Mouse (Mus musculus) Patski (cell line): ENCODE data around the gene Timm17b. TPM values are rescaled to one million over a fixed set of nuclear protein-coding genes. Genes with fewer than 3 reads are reported as not detected.
"Not testable (repeated sequence)": the region's sequence is repeated elsewhere in the genome, so short reads cannot be mapped to it uniquely, and the experiment has no call there.

Experiments
- ATAC-seq: fragments of 100-300 bp; one replicate; pipeline ENCODE4 v1.8.0; 2021
- CTCF ChIA-PET: fragments of 350-600 bp; sonication (Branson Sonifier 250); formaldehyde crosslinking; loops from one replicate; lab custom pipeline; 2022; ENCODE audit warnings: inconsistent platforms; lab: Charles Lee
- POLR2A ChIA-PET: fragments of 350-600 bp; sonication (Branson Sonifier 250); formaldehyde crosslinking; loops from one replicate; lab custom pipeline; 2022; ENCODE audit warnings: antibody characterized with exemption, inconsistent platforms; lab: Charles Lee
- DNase-seq: peaks from one replicate; pipeline ENCODE4 v3.0.0-alpha.2; 2011; ENCODE audit warnings: low read depth, low spot score
- H3K27me3 ChIP-seq: fragments of 371-371 bp; one replicate; pipeline ENCODE4 v1.5.1; 2021
- CTCF ChIP-seq: fragments of 100-300 bp; IDR thresholded peaks from one replicate; pipeline ENCODE4 v1.5.1; 2021
- in situ Hi-C: fragments of 300-500 bp; cut with MboI; formaldehyde crosslinking; loops from 3 replicates; pipeline ENCODE4 v1.11.1; 2018; ENCODE audit warnings: low pct_unique_long_range_greater_than_20kb, mixed read lengths
- polyA plus RNA-seq: library from polyadenylated mRNA; unstranded; gene quantifications from one replicate; pipeline ENCODE4 v1.2.3, GENCODE M21; 2021

Gene Timm17b
- polyA plus RNA-seq, 1 experiment from 2014 or later, result 57.1 TPM

DNA sequence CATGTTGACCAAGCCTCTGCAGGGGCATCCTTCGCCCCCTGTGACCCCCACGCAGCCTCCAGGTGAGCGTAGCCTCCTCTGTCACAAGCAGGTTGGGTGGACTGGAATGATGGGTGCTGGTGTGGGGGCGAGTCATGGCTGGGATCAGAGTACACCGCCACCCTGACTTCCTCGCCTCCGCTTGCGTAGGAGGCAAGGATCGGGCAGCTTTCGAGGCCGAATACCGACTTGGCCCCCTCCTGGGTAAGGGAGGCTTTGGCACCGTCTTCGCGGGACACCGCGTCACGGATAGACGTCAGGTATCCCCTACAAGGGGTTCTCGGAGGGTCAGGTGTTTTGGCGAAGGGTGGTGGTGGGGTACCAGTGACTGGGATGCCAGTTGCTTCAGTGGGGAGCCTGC is 20.7 kb upstream of the Timm17b start:
- DNase-seq, result no peak
- in situ Hi-C loops, result no loop called here
- ChIA-PET CTCF (no interaction called here), POLR2A (no interaction called here)
- peak; percentile 27 for ATAC-seq
- no peak for TF ChIP-seq CTCF
- H3K27me3 ChIP-seq, result peaks cover 6% of the 10 kb centered on the region

DNA sequence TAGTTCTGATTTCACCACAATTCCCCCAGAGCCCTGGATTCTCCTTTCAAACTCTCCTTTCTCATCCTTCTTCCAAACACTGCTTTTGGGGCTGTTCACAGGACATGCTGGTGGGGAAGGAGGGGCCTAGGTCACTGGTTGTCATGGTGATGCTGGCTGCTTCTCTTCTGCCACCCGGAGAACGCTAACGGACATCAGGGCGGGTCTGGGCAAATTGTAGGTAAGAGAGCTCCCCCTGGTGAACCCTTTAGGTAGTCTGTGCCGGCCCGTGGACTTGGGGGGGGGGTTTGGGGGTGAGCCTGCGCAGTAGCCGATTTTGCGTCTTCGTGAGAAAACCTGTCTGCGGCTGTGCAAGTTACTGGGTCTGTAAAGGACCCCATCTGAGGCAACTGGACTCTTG is 19.3 kb upstream of the Timm17b start:
- CTCF ChIA-PET, result no interaction called here

DNA sequence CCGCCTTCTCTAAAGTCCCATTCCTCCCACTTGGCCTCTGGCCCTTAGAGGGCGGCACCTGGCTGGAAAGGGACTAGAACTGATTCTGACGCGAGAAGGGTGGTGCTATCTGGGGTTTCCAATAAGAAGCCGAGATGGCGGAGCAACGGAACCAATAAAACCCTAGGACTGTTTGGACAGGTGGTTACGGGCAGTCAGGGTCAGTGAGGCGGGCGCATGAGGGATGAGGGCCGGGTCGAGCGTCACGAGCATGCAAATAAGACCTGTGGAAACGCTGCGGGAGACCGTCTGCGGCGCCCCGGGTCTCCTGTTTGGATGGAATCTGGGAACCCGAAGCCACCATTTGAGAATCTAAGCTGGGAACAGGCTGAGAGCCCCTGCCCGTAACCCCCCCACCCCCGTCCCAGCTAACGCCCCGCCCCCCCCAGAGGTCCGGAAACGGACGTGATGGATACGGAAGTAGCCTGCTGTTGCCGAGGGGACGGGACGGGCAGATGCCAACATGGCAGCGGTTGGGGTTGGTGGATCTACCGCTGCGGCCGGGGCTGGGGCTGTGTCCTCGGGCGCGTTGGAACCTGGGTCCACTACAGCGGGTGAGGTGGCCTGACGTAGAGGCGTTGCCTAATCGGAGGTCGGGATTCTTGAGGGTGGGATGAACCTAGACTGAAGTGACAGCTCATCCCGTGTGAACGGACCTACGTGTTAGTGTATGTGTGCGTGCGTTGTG is 15.2 kb upstream of the Timm17b start, which contains the start of gene Slc35a2:
Gene Slc35a2 (plus strand): TSS at position 188 of the 727 bp plus-strand sequence.
- ATAC-seq (peak; percentile 68), DNase-seq (no peak)
- no peak for TF ChIP-seq CTCF
- ChIA-PET CTCF (no interaction called here), POLR2A (interaction anchor here (2.3 kb wide), 1 partner anchor 15 kb away, joined by 7 read pairs; the partner anchor contains the start of genes Pqbp1 and Timm17b)
- in situ Hi-C loops, result no loop called here
- H3K27me3 ChIP-seq, result peaks cover 3% of the 10 kb centered on the region

More for the DNA sequence above, 19.3 kb upstream of the Timm17b start:
- POLR2A ChIA-PET, result interaction anchor here (1.1 kb wide), 1 partner anchor 50 kb away, joined by 3 read pairs; no protein-coding TSS in a partner anchor
- in situ Hi-C loops, result no loop called here
- peaks cover 6% of the 10 kb centered on the region for H3K27me3 ChIP-seq
- peak; percentile 32 for ATAC-seq
- DNase-seq, result no peak
- no peak for TF ChIP-seq CTCF

DNA sequence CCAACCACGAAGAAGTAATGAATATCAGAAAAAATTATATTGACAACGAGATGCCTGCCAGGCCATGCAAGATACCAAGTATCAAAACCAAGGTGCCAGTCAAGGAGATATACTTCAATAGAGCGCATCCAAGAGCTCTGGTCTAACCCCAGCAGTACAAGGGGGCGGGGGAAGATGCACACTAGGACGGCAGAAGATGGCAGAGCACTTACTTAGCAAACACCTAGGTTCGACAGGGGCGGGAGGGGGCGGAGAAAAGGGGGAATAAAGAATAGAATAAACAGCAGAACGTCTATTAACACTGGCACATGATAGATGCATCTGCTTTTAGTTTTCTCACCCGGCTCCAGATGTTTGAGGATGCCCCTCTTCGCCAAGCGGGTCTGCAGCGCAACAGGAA is 946 bp upstream of the Timm17b start:
- ATAC-seq (no peak), DNase-seq (no peak)
- no peak for TF ChIP-seq CTCF
- ChIA-PET CTCF (no interaction called here), POLR2A (interaction anchor here (1.1 to 1.7 kb wide), 2 partner anchors 14 to 44 kb away, joined by 3 to 7 read pairs; partner anchors contain the start of gene Slc35a2)
- no peaks in the 10 kb centered on the region for H3K27me3 ChIP-seq
- in situ Hi-C loops, result no loop called here

DNA sequence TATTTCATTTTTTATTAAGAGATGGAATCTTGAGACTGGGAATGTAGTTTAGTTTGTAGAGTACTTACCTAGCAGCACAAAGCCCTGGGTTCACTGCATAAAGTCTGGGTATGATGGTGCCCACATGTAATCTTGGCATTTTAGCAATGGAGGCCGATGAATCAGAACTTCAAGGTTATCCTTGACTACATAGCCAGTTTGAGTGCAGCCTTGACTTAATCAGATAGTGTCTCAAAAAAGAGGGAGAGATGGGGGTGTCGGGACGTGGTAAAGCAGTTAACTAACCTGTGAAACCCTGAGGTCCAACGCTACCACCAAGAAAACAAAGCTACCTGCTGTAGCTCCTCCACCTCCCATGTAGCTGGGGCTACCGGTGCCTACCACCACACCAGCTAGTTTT is 5.3 kb downstream of the Timm17b start:
- ATAC-seq, result no peak
- CTCF ChIA-PET, result no interaction called here
- in situ Hi-C loops, result no loop called here
- POLR2A ChIA-PET, result no interaction called here
- H3K27me3 ChIP-seq, result no peaks in the 10 kb centered on the region
- no peak for DNase-seq
- TF ChIP-seq CTCF, result no peak

DNA sequence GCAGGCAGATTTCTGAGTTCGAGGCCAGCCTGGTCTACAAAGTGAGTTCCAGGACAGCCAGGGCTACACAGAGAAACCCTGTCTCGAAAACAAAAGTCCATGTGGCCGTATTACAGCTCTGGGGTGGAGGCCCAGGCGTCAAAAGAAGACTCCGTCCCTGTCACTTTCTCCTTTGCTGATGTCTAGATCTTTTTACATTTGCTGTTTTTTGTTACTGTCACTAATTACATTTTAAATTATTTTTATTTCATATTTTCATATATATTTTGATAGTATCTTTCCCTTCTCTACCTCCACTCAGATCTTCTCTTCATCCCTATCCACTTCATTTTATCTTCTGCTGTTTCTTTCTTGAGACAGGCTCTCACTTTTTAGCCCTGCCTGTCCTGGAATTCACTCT is 8.6 kb downstream of the Timm17b start, which contains the start of gene Gm10491:
Gene Gm10491 (minus strand): TSS at position 101 of the 400 bp plus-strand sequence.
- DNase-seq, result no peak
- ATAC-seq, result no peak
- TF ChIP-seq CTCF, result no peak
- ChIA-PET POLR2A (no interaction called here), CTCF (no interaction called here)
- H3K27me3 ChIP-seq, result no peaks in the 10 kb centered on the region
- in situ Hi-C loops, result no loop called here

DNA sequence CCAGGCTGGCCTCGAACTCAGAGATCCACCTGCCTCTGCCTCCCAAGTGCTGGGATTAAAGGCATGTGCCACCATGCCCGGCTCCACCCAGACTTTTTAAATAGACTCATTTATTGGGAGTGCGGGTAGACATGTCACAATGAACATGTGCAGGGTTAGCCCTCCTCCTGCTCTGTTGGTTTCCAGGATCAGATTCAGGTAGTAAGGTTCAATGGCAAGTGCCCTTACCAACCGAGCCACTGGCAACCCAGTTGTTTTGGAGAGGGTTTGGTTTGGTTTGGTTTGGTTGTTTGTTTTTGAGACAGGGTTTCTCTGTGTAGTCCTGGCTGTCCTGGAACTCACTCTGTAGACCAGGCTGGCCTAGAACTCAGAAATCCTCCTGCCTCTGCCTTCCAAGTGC is 10.1 kb downstream of the Timm17b start, which contains the start of gene Gm10490:
Gene Gm10490 (plus strand): TSS at position 301 of the 400 bp plus-strand sequence.
- CTCF ChIA-PET, POLR2A ChIA-PET, in situ Hi-C loops, ATAC-seq, H3K27me3 ChIP-seq, DNase-seq: not testable (repeated sequence)

DNA sequence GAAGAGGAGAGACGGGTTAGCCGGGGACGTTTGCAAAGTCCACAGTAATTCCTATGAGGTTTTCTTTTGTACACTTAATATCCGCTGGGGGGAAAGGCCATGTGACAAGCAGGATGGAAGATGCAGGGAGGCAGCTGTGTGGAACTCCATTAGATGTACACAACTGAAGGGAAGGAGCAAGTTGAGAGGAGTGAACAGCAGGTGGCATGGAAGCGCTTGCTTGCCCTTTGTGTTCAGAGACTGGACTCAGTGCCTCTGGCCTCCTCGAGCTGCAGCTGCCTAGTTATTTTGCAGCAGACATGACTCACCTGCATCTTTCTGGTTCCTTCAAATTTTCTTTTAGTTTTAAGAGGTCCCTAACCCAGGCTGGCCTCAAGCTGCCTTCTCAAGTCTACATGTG is 11.3 kb downstream of the Timm17b start:
- DNase-seq (no peak), ATAC-seq (no peak)
- H3K27me3 ChIP-seq, result no peaks in the 10 kb centered on the region
- ChIA-PET POLR2A (no interaction called here), CTCF (interaction anchor here (0.6 to 5.2 kb wide), 4 partner anchors 9 to 147 kb away, joined by 3 to 60 read pairs (median 6); partner anchors contain the start of gene Glod5)
- peak; percentile 56 for TF ChIP-seq CTCF
- in situ Hi-C loops, result loop anchor here (5.0 kb wide), 2 partner anchors 107 to 202 kb away; partner anchors contain the start of gene Glod5

DNA sequence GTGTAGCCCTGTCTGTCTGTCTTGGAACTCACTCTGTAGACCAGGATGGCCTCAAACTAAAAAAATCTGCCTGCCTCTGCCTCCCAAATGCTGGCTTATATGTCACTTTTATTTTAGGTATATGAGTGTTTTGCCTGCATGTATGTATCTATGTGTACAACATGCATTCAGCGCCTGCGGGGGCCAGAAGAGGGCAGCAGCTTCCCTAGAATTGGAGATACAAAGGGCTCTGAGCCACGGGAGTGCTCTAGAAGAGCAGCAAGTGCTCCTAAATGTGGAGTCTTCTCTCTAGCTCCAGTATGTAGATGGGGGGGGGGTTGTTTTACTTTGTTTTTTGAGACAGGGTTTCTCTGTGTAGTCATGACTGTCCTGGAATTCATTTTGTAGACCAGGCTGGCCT is 16.5 kb downstream of the Timm17b start:
- ChIA-PET POLR2A (interaction anchor here (0.6 kb wide), 1 partner anchor 28 kb away, joined by 4 read pairs; no protein-coding TSS in a partner anchor), CTCF (interaction anchor here (1.3 kb wide), 1 partner anchor 102 kb away, joined by 3 read pairs; no protein-coding TSS in a partner anchor)
- in situ Hi-C loops, ATAC-seq, DNase-seq, H3K27me3 ChIP-seq: not testable (repeated sequence)

DNA sequence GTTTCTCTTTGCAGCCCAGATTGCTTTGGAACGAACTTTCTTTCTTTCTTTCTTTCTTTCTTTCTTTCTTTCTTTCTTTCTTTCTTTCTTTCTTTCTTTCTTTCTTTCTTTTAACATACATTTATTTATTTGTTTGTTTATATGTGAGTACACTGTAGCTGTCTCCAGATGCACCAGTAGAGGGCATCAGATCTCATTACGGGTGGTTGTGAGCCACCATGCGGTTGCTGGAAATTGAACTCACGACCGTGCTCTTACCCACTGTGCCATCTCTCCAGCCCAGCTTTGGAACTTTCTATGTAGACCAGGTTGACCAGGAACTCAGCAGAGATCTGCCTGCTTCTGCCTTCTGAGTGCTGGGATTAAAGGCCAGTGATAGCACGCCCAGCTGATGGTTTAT is 18.8 kb downstream of the Timm17b start:
- H3K27me3 ChIP-seq, CTCF ChIA-PET, in situ Hi-C loops, ATAC-seq, POLR2A ChIA-PET, DNase-seq: not testable (repeated sequence)
